Mouse (Mus musculus) naive thymus-derived CD4-positive, alpha-beta T cell, adult 2 months (primary cell): ENCODE measurements around the gene Adamts20.

Experiments used
- DNase-seq: peaks from one replicate; pipeline ENCODE4 v3.0.0-alpha.2; 2011; ENCODE audit warnings: low read depth

Gene Adamts20

GRCm38 (mm10) chr15:94252962-94253712, 212.1 kb downstream of the Adamts20 start:
- peak; percentile 66 for DNase-seq

- DNase-seq = no peak
These were observed 215.5 kb downstream of the Adamts20 start for GRCm38 (mm10) chr15:94249766-94250165.

DNA sequence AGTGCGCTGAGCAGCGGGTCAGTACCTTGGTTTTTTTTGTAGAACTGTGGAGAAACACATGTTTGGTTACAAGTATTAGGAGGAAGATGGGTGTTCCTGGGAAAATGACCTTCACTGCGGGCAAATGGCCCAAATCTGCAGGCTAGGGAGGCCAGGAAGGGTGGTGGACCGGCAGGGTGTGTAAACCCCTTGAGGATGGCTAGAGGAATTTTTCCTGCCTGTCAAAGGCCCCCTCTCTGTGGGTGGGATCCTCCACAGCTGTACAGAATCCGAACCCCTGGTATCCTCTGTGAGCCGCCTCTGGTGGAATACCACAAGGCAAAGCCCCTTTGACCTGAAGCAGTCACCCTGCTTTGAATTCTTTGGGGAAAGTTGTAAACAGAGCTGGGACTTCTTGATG, 216.8 kb downstream of the Adamts20 start:
- DNase-seq = no peak

DNA sequence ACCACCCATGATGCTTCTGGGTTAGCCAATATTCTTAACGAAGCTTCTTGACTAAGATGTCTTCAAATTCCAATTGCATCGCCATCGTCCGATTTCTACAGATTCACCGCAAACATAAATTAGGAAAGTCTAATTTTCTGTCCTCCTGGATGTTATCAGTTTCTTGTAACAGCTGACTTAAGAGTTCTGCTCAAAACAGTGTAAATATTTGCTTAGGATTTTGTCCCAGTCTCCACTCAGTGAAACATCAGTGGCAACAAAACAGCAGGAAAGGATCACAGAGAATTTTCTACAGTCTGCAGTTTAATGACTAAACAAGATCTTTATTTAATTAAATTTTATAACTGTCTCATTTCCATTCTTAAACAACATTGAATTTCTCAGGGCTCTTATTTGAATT, 218.5 kb downstream of the Adamts20 start:
- no peak for DNase-seq

- DNase-seq = no peak
These were observed 220.9 kb downstream of the Adamts20 start for GRCm38 (mm10) chr15:94244336-94244735.

DNA sequence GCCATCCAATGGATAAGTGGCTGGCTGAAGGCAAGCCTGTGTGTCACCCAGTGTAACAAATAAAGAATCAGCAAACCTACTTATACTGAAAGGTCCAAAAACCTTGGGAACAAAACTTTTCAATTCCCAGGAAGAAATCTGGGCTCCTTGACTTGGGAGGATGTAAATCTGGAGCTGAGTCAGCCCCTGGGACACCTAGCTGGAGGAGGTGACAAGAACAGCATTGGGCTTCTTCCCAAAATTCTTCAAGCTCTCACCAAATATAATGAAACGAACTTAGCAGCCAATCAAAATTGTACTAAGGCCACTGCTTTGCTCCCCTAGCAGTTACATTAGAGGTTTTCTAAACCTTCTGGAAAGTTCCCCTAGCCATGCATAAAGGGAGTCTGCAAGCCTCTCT, 223.1 kb downstream of the Adamts20 start:
- no peak for DNase-seq

- peak; percentile 74 for DNase-seq
These were observed 225.6 kb downstream of the Adamts20 start for GRCm38 (mm10) chr15:94239637-94240036.

DNA sequence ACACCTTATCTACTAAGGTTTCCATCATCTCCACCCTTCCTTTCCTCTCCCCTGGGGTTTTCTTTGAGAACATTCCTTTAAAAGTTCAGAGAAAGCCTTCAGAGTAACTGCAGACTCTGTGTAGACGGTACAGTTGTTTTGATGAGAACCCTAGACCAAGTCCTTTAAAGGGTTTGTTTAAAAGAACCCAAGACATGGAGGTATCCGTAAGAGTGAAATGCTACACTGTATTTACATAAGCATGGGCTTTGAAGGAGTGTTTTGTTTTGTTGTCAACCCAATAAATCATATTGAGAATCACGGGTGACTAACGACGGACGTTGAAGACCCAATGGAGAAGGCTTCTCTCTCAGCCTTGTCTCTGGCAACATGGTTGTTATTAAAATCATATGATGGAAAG, 226.1 kb downstream of the Adamts20 start:
- no peak for DNase-seq

GRCm38 (mm10) chr15:94238058-94238876, 227.0 kb downstream of the Adamts20 start:
- DNase-seq = no peak

DNA sequence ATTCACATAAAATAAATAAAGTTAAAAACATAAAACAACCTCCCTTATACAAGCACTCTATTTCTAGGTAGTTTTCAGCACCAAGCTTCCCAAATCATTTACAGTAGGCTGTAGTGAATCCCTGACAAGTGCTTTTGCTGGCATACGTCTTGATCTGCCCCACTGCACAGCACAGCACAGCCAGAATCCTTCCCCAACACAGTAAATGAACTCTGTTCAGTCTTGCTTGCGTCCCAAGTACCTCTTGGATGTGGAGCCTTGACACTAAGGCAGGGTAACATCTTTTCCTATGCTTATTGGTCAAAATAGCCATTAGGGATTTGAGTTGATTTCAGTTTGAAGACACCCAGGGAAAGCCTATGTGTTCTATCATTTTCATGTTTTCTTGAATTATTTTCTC, 228.5 kb downstream of the Adamts20 start:
- no peak for DNase-seq

DNA sequence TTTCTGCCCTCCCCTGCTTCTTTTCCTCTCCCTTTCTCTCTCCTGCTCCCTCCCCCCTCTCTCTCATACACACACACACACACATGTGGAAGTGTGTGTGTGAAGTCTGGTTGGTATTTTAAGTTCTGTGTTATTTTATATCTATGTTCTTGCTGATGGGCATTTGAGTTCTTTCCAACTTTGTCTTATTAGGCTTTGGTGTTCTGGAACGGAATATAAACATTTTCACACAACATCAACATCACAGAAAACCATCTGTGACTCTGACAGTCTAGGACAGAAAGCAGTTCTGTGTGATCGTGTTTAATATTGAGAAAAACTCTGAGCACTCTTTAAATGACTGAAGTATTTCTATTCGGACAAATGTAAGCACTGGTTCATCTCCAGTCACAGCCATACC, 229.1 kb downstream of the Adamts20 start:
- DNase-seq = no peak

DNA sequence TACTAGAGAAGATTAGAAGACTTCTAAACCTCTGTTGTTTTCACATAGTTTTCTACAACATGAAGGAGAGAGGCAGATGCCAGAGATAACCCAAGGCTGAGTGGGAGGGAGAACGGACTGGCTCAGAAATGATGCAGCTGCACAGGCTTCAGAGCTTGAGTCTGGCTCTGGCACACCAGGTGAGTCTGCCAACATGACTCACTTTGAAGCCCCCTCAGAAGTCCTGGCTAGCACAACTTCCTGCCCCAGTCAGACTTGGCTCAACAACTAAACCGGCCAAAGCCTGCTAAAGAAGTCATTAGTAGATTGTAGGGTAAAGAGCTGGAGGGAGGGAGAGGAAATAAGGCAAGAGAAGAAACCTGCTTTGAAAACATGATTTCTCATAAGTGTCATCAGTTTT, 230.0 kb downstream of the Adamts20 start:
- DNase-seq = peak; percentile 41

DNA sequence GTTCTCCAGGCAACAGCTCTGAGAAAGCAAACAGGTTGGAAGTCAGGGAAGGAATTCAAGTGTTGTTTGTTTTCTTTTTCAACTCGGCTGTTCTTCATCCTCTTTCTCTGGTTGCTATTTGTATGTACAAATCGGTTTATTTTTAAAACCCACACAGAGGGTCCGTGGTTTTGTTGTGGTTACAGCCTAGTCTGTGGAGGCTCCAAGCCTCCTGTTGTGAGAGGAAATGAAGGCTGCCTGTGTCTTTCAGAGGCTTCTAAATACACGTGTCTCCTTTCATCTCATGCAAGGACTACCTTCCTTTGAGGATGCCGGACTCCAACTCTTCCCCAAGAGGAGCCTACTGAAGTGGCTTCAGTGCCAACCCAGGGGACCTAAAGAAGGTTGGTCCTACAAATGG, 234.0 kb downstream of the Adamts20 start:
- DNase-seq = peak; percentile 59

GRCm38 (mm10) chr15:94227388-94227787, 237.8 kb downstream of the Adamts20 start:
- no peak for DNase-seq

DNA sequence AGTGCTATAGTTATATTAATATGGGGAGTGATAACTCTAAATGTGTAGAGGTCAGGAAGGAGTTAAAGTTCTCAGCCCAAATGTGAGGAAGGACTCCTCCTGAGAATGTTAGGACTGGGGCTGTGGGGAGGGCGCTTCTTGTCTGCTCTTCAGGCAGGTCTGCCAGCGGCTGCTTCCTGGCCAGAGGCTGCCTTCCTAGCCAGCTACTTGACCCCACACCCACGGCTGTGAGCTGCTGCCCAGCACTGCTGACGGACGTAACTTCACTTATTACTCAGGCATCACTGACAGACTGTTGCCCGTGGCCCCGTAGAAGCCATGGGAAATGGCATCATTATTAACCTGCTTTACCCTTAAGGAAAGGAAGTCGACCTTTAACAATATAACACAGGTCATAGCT, 242.1 kb downstream of the Adamts20 start:
- no peak for DNase-seq

DNA sequence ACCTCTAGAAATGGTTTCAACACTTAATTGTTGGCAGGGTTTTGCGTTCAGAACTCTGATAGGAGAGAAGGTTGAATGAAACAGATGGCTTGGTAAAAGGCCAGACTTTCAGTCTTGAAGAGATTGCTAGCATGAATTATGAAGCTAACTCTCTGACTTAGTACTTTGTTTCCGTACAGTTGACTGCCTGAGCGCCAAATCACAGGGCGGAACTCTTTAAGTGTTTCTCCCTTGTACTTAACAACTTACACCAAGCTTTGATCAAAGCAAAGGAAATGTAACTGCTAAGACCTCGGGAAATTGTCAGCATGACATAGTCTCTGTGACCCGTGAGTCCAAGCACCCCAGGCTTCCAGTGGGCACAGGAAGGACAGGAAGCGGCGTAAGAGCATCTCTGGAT, 244.5 kb downstream of the Adamts20 start:
- DNase-seq = peak; percentile 66
